Mouse (Mus musculus) large intestine, adult 2 months (tissue): Measurements from ENCODE around the gene Dleu7. TPM values are rescaled to one million over a fixed set of nuclear protein-coding genes. Genes with fewer than 3 reads are reported as not detected.

Source experiments
- polyA plus RNA-seq: library from polyadenylated mRNA; depleted of rRNA; stranded (reverse); fragments of >200 nt; gene quantifications from 2 replicates; pipeline ENCODE4 v1.2.3, GENCODE M21; 2012; rRNA removed

The Dleu7 gene
- polyA plus RNA-seq, 1 experiment: 0.42 TPM

Other genes with a start within 250 kb of the Dleu7 start
- gene Rnaseh2b, start 458 bp downstream of the Dleu7 start, polyA plus RNA-seq: 5.0 TPM in 2 replicates
- not detected in 2 replicates for gene Gucy1b2, start 163.2 kb upstream of the Dleu7 start, polyA plus RNA-seq